Mouse (Mus musculus) myocyte (in vitro differentiated cells): Measurements from ENCODE around the gene Rtp4.

Experiments
- CEBPB ChIP-seq: IDR thresholded peaks from 2 replicates; pipeline ENCODE4 v1.6.1; 2011; ENCODE audit warnings: mild to moderate bottlenecking, moderate library complexity; ENCODE audit not compliant: poor library complexity, insufficient read depth, severe bottlenecking
- E2F4 ChIP-seq: IDR thresholded peaks from one replicate; pipeline ENCODE4 v1.6.1; 2011; ENCODE audit warnings: mild to moderate bottlenecking, control low read depth, moderate library complexity; ENCODE audit not compliant: insufficient read depth
- MAX ChIP-seq: IDR thresholded peaks from one replicate; pipeline ENCODE4 v1.6.1; 2011; ENCODE audit warnings: low read depth, mild to moderate bottlenecking, control low read depth
- MYOD1 ChIP-seq, 3 experiments: IDR thresholded peaks; one replicate each; pipeline ENCODE4 v1.6.1; 2011; ENCODE audit warnings: control low read depth in 2 of 3, low read depth in 2 of 3, mild to moderate bottlenecking in 2 of 3, moderate library complexity in 1 of 3; ENCODE audit not compliant: insufficient read length in 2 of 3, control insufficient read depth in 1 of 3
- POLR2A ChIP-seq: IDR thresholded peaks from one replicate; pipeline ENCODE4 v1.6.1; 2011; ENCODE audit warnings: low read depth, mild to moderate bottlenecking, control low read depth, moderate library complexity; ENCODE audit not compliant: insufficient read length
- POLR2AphosphoS2 ChIP-seq: IDR thresholded peaks from one replicate; pipeline ENCODE4 v1.6.1; 2011; ENCODE audit warnings: low read depth, control low read depth; ENCODE audit not compliant: insufficient read length
- TCF3 ChIP-seq: IDR thresholded peaks from one replicate; pipeline ENCODE4 v1.6.1; 2011; ENCODE audit warnings: low read depth, control low read depth; ENCODE audit not compliant: insufficient read length
- USF1 ChIP-seq: IDR thresholded peaks from one replicate; pipeline ENCODE4 v1.6.1; 2011; ENCODE audit warnings: low read depth, mild to moderate bottlenecking, control low read depth, moderate library complexity

GRCm38 (mm10) chr16:23482846-23483245, 37.2 kb upstream of the Rtp4 start:
- TF ChIP-seq POLR2A (no peak), MYOD1 (IDR thresholded peaks at IDR 0.05; ENCODE audit: control insufficient read depth in 1 of 3, insufficient read length in 2 of 3, low read depth in 2 of 3) (no peak), E2F4 (no peak), CEBPB (no peak), USF1 (no peak), MAX (no peak), TCF3 (no peak), POLR2AphosphoS2 (no peak)
